Mouse (Mus musculus) hindbrain, embryonic 10.5 days (tissue): Measurements from ENCODE around the gene Cort. TPM values are rescaled to one million over a fixed set of nuclear protein-coding genes. Genes with fewer than 3 reads are reported as not detected.

ENCODE experiments used
- DNase-seq: peaks from one replicate; pipeline ENCODE4 v3.0.0-alpha.2; 2017; ENCODE audit warnings: low spot score
- H3K27ac ChIP-seq: fragments of 300-500 bp; sonication (generic); 2 replicates; pipeline ENCODE4 v1.5.1; 2016; ENCODE audit warnings: mild to moderate bottlenecking, moderate library complexity
- H3K27me3 ChIP-seq: fragments of 300-500 bp; sonication (generic); 2 replicates; pipeline ENCODE4 v1.6.1; 2016; ENCODE audit warnings: mild to moderate bottlenecking; ENCODE audit not compliant: poor library complexity, insufficient read depth, severe bottlenecking
- H3K36me3 ChIP-seq: fragments of 300-500 bp; sonication (generic); 2 replicates; pipeline ENCODE4 v1.6.1; 2016; ENCODE audit warnings: mild to moderate bottlenecking, moderate library complexity
- H3K4me1 ChIP-seq: fragments of 300-500 bp; sonication (generic); replicated peaks from 2 replicates; pipeline ENCODE4 v1.6.1; 2016; ENCODE audit warnings: mild to moderate bottlenecking
- H3K4me3 ChIP-seq: fragments of 300-500 bp; sonication (generic); 2 replicates; pipeline ENCODE4 v1.5.1; 2016; ENCODE audit warnings: mild to moderate bottlenecking, moderate library complexity
- H3K9me3 ChIP-seq: fragments of 300-500 bp; sonication (generic); 2 replicates; pipeline ENCODE4 v1.6.1; 2016; ENCODE audit warnings: mild to moderate bottlenecking, moderate library complexity
- WGBS: fragments of 180-500 bp; shearing (Covaris S2); methylation state at CpG from one replicate; pipeline ENCODE4 v1.1.7; 2016; 5-methylcytosine and 5-hydroxymethylcytosine counted together
- polyA plus RNA-seq: library from polyadenylated mRNA; unstranded; fragments of >200 nt; fragmentation: Nextera tagmentation; extraction: Ambion mirVana; gene quantifications from 2 replicates; pipeline ENCODE4 v1.2.1, GENCODE M21; 2016

Gene Cort
- polyA plus RNA-seq, 1 experiment from 2014 or later = 1.0 TPM

DNA sequence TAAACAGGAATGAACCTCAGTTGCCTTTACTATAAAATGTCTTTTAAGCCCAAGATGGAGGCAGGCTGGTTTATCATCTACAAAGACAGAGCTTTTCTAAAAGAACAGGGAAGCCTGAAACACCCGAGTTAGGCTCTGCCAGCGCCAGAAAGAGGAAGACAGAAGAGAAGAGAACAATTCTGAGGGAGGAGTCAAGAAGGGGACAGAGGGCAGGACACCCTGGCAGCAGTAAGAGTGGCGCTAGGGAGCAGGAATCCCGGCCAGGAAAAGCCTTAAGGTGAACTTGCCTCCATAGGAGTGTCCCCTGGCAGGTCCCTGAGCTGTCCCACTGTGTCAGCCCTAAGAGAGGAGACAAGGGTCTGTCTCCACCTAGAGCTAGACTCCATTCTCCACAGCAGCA is 17.0 kb upstream of the Cort start:
- no peak for DNase-seq
- Histone ChIP-seq H3K36me3 (no peaks in the 10 kb centered on the region), H3K27me3 (no peaks in the 10 kb centered on the region; the same call in 1 of the 2 replicates), H3K9me3 (no peaks in the 10 kb centered on the region), H3K4me1 (peaks cover 12% of the 10 kb centered on the region), H3K4me3 (no peak overlapping the region), H3K27ac (no peak overlapping the region)
- 39% methylated on average over 4 of the region's 4 CpGs for WGBS

DNA sequence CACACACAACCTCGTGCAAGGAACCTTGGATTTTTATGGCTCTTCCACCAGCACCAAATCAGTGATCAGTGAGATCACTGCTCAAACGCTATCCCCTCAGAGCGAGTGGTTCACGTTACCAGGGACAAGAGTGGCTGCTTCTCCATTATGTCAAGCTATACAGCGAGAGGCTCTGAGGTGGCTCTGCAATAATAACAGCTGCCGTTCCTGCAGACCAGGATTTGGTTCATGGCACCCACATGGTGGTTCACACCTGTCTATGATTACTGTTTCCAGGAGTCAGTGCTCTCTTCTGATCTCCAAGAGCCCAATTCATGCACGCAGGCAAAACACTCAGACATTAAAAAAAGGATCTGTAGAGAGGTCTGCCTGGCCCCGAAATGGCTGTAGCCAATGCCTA is 12.0 kb upstream of the Cort start:
- H3K4me1 ChIP-seq = peaks cover 10% of the 10 kb centered on the region
- H3K36me3 ChIP-seq = peaks cover 11% of the 10 kb centered on the region
- DNase-seq = no peak
- H3K27me3 ChIP-seq = no peaks in the 10 kb centered on the region
- H3K27ac ChIP-seq = no peak overlapping the region
- WGBS = 81% methylated on average over 8 of the region's 8 CpGs
- no peaks in the 10 kb centered on the region for H3K9me3 ChIP-seq
- no peak overlapping the region for H3K4me3 ChIP-seq

DNA sequence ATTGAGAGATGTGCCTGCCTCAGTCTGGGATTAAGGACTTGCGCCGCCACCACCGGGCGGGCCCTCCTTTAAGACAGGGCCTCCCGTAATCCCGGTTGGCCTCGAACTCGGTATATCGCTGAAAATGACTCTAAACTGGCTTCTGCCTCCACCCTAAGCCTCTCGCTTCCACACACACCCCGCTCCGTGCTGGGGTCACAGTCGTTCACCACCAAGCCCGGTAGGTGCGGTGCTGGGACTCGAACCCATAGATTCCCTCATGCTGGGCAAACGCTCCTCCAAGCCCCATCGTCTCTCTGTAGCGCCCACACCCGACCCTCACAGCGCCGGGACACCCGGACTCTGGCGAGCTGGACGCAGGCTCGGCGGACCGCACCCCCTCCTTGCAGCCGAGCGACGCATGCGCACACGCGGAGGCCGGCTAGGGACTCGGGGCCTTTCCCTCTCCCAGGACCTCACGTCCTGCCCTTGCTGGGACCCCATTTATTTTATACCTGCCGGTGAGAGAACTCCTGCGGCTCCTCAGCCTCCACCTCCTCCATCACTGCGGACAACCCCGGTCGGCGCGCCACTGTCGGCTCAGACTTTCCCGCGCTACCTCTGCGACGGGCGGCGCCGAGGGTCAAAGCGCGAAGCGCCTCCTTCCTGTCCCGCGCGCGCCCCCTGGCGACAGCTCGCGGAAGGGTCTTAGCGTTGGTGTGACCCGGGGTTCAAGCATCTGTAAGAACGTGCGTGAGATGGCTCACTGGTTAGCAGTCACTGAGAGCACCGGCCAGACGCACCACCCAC is 10.6 kb upstream of the Cort start, which contains the start of gene Cenps:
Gene Cenps (minus strand): TSS at position 648 of the 789 bp plus-strand sequence.
- Histone ChIP-seq H3K4me3 (peak within 1 kb of the TSS; percentile 73), H3K4me1 (peaks cover 13% of the 10 kb centered on the region), H3K27me3 (no peaks in the 10 kb centered on the region), H3K36me3 (peaks cover 23% of the 10 kb centered on the region), H3K27ac (peak within 1 kb of the TSS; percentile 92), H3K9me3 (no peaks in the 10 kb centered on the region)
- peak; percentile 96 for DNase-seq
- 1% methylated on average over 68 of the region's 68 CpGs for WGBS

DNA sequence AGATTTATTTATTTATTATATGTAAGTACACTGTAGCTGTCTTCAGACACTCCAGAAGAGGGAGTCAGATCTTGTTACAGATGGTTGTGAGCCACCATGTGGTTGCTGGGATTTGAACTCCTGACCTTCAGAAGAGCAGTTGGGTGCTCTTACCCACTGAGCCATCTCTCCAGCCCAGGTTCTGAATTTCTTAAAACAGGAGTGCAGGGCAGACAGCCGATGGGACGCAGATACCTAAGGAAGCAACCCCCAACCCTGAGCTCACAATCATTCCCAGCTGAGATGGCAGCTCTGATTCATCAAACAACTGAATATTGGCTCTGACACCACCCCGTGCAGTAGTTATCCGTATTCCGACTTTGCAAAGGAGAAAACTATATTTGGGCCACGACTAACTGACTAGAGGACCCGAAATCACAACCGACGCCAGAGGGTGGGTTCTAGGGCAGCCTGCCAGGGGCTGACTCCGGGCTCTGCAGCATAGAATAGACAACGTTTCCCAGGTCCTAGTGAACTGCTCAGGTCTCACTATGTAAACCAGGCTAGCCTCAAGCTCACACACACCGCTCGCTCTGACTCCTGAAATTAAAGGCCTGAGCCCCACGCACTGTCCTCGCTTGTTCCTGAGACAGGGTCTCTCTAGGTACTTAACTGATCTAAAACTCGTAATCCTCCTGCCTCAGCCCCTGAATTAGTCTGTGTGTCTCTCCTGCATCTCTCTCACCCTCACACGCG is 9.7 kb upstream of the Cort start:
- H3K4me1 ChIP-seq = peaks cover 13% of the 10 kb centered on the region
- H3K27me3 ChIP-seq = no peaks in the 10 kb centered on the region
- H3K9me3 ChIP-seq = no peaks in the 10 kb centered on the region
- H3K4me3 ChIP-seq = peak overlapping the region; percentile 73
- WGBS = 74% methylated on average over 18 of the region's 18 CpGs
- DNase-seq = no peak
- peak overlapping the region; percentile 92 for H3K27ac ChIP-seq
- H3K36me3 ChIP-seq = peaks cover 32% of the 10 kb centered on the region

DNA sequence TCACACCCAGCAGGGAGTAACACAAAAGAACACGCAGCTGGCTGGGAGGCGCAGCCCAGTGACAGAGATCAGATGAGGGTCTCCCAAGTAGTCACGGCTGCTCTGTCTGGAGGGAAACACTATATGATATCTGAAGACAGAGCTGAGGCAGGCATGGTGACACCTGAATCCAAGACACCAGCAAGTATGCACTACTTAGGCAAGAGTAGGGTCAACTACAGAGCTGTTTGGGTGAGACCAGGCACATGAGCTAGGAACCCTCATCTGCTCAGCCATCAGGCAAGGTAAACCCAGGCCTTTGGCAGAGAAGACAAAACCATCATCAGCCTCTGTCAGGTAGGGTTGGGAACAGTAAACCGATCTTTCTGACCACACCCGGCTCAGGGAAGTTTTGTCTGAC is 6.8 kb upstream of the Cort start:
- DNase-seq = no peak
- Histone ChIP-seq H3K27me3 (no peaks in the 10 kb centered on the region), H3K4me3 (no peak overlapping the region), H3K36me3 (peaks cover 61% of the 10 kb centered on the region), H3K9me3 (no peaks in the 10 kb centered on the region), H3K4me1 (peaks cover 13% of the 10 kb centered on the region), H3K27ac (no peak overlapping the region)
- 86% methylated on average over 5 of the region's 5 CpGs for WGBS

DNA sequence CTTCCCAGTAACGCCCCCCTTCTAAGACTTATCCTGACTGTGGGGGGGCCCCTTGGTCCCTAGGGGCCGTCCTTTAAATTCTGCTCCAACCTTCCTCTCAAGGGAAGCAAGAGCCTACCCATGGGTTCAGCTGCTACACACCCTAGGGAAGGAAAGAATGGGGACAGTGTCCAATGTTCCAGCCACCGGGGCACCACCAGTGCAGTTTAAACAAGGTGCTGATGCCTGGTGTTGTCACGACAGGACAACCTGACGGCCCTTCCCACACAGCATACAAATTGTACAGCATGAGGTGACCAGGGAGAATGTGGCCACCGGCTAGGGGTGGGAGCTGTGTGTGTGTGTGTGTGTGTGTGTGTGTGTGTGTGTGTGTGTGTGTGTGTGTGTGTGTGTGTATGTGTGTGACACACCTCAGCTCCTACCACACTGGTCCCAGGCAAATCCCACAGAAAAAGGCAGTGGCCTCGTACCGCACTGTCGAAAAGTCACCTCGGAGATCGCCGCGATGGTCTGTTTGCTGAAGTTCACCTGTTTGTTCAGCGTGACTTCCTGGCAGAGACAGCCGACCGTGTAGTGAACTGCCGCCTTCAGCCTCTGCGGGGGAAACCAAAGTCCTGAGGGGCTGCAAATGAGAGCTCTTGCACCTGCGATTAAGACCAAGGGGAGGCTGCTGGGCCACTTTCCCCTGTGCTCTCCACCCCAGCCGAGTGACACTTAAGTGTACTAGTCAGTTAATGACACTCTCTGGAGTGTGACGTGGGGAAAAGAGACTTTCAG is 5.4 kb upstream of the Cort start:
- Histone ChIP-seq H3K4me3 (no peak overlapping the region), H3K4me1 (peaks cover 12% of the 10 kb centered on the region), H3K9me3 (no peaks in the 10 kb centered on the region), H3K27ac (no peak overlapping the region), H3K27me3 (no peaks in the 10 kb centered on the region), H3K36me3 (peaks cover 75% of the 10 kb centered on the region)
- DNase-seq = no peak
- 92% methylated on average over 21 of the region's 21 CpGs for WGBS

DNA sequence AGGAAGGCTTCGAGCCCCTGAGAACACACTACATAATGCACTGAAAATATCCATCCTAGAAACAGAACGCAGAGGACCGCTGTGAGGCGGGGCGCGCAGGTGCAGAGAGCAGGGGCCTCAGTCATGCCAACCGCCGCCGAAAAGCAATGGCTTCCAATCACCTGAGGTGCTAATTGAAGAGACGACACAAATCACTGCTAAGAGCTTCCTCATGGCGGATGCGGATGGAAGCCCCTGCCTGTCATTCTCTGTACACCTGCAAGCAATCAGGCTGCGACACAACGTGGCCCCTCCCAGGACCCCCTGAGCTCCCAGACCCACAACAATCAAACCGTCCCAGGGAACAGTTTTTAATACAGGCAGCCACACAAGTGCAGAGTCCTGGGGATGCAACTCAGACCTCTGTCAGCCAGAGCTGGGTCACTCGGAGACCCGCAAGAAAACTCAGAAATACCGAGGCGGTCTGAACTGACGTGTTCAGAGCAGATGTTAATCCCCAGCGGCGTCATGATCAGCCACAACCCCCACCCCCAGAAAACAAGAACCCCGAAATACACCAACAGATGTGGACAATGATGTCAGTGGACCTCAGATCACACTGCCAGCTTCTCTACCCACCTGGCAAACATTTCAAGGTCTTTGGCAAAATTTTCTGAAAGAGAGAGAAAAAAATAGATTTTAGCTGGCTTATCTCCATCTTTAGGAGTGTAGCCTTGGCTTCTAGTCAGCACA is 4.6 kb upstream of the Cort start:
- Histone ChIP-seq H3K4me3 (no peak overlapping the region), H3K4me1 (peaks cover 4% of the 10 kb centered on the region; the same call in 1 of the 2 replicates), H3K36me3 (peaks cover 83% of the 10 kb centered on the region), H3K9me3 (no peaks in the 10 kb centered on the region), H3K27ac (no peak overlapping the region), H3K27me3 (no peaks in the 10 kb centered on the region)
- WGBS = 92% methylated on average over 23 of the region's 23 CpGs
- no peak for DNase-seq

GRCm38 (mm10) chr4:149128467-149128866 is 1.9 kb upstream of the Cort start:
- H3K27me3 ChIP-seq = no peaks in the 10 kb centered on the region
- no peak for DNase-seq
- H3K27ac ChIP-seq = no peak overlapping the region
- 83% methylated on average over 18 of the region's 18 CpGs for WGBS
- peaks cover 78% of the 10 kb centered on the region for H3K36me3 ChIP-seq
- peaks cover 11% of the 10 kb centered on the region for H3K4me1 ChIP-seq
- H3K9me3 ChIP-seq = no peaks in the 10 kb centered on the region
- no peak overlapping the region for H3K4me3 ChIP-seq

GRCm38 (mm10) chr4:149126115-149126509 is 451 bp downstream of the Cort start:
- H3K4me1 ChIP-seq = peaks cover 8% of the 10 kb centered on the region
- H3K36me3 ChIP-seq = peaks cover 56% of the 10 kb centered on the region
- DNase-seq = no peak
- H3K27ac ChIP-seq = 0 out of 2 replicates have a peak overlapping the region, but pooled peaks have one; percentile 25
- no peaks in the 10 kb centered on the region for H3K9me3 ChIP-seq
- H3K4me3 ChIP-seq = no peak overlapping the region
- 80% methylated on average over 6 of the region's 6 CpGs for WGBS
- no peaks in the 10 kb centered on the region for H3K27me3 ChIP-seq

- no peaks in the 10 kb centered on the region for H3K27me3 ChIP-seq
- no peak overlapping the region; the same call in 1 of the 2 replicates for H3K27ac ChIP-seq
- peaks cover 50% of the 10 kb centered on the region for H3K36me3 ChIP-seq
- no peaks in the 10 kb centered on the region for H3K9me3 ChIP-seq
- H3K4me3 ChIP-seq = no peak overlapping the region
- 45% methylated on average over 11 of the region's 11 CpGs for WGBS
- H3K4me1 ChIP-seq = peaks cover 8% of the 10 kb centered on the region
- DNase-seq = no peak
These were observed 1.0 kb downstream of the Cort start for GRCm38 (mm10) chr4:149125341-149126114.

GRCm38 (mm10) chr4:149123432-149123831 is 3.1 kb downstream of the Cort start:
- no peaks in the 10 kb centered on the region for H3K27me3 ChIP-seq
- WGBS = 65% methylated on average over 5 of the region's 5 CpGs
- no peak overlapping the region for H3K27ac ChIP-seq
- H3K36me3 ChIP-seq = peaks cover 34% of the 10 kb centered on the region
- no peaks in the 10 kb centered on the region for H3K9me3 ChIP-seq
- peaks cover 8% of the 10 kb centered on the region for H3K4me1 ChIP-seq
- H3K4me3 ChIP-seq = no peak overlapping the region
- DNase-seq = no peak
